Mouse (Mus musculus): ENCODE data around the gene Alg1.

Alg1 gene

GRCm38 (mm10) chr16:5232982-5233381 lies 439 bp upstream of the Alg1 start:
- in situ Hi-C loops (cut with MboI; ENCODE audit: low sequenced_read_pairs): no loop called here

- in situ Hi-C loops (cut with MboI; ENCODE audit: low sequenced_read_pairs): no loop called here
Observed at GRCm38 (mm10) chr16:5242355-5242754, 8.9 kb downstream of the Alg1 start.

- in situ Hi-C loops (cut with MboI; ENCODE audit: low sequenced_read_pairs): no loop called here
Observed at GRCm38 (mm10) chr16:5242882-5243281, 9.5 kb downstream of the Alg1 start.

GRCm38 (mm10) chr16:5244411-5244810 lies 11.0 kb downstream of the Alg1 start:
- in situ Hi-C loops (cut with MboI; ENCODE audit: low sequenced_read_pairs): no loop called here

- in situ Hi-C loops (cut with MboI; ENCODE audit: low sequenced_read_pairs): no loop called here
Observed at GRCm38 (mm10) chr16:5250891-5251290, 17.5 kb downstream of the Alg1 start.

- in situ Hi-C loops (cut with MboI; ENCODE audit: low sequenced_read_pairs): no loop called here
Observed at GRCm38 (mm10) chr16:5252260-5252659, 18.8 kb downstream of the Alg1 start.

GRCm38 (mm10) chr16:5254346-5255025 lies 21.1 kb downstream of the Alg1 start:
- in situ Hi-C loops (cut with MboI; ENCODE audit: low sequenced_read_pairs): no loop called here

GRCm38 (mm10) chr16:5255081-5255740 lies 21.8 kb downstream of the Alg1 start:
- in situ Hi-C loops (cut with MboI; ENCODE audit: low sequenced_read_pairs): no loop called here

- in situ Hi-C loops (cut with MboI; ENCODE audit: low sequenced_read_pairs): no loop called here
Observed at GRCm38 (mm10) chr16:5255779-5256496, 22.5 kb downstream of the Alg1 start, which contains the start of gene Eef2kmt. Eef2kmt (minus strand) TSS chr16:5255983.

- in situ Hi-C loops (cut with MboI; ENCODE audit: low sequenced_read_pairs): no loop called here
Observed at GRCm38 (mm10) chr16:5263156-5263555, 29.7 kb downstream of the Alg1 start.

GRCm38 (mm10) chr16:5263926-5264325 lies 30.5 kb downstream of the Alg1 start:
- in situ Hi-C loops (cut with MboI; ENCODE audit: low sequenced_read_pairs): no loop called here

GRCm38 (mm10) chr16:5271411-5272035 lies 38.1 kb downstream of the Alg1 start:
- in situ Hi-C loops (cut with MboI; ENCODE audit: low sequenced_read_pairs): no loop called here

- in situ Hi-C loops (cut with MboI; ENCODE audit: low sequenced_read_pairs): no loop called here
Observed at GRCm38 (mm10) chr16:5272371-5272770, 39.0 kb downstream of the Alg1 start.

- in situ Hi-C loops (cut with MboI; ENCODE audit: low sequenced_read_pairs): no loop called here
Observed at GRCm38 (mm10) chr16:5279571-5280222, 46.3 kb downstream of the Alg1 start.

GRCm38 (mm10) chr16:5282686-5283085 lies 49.3 kb downstream of the Alg1 start:
- in situ Hi-C loops (cut with MboI; ENCODE audit: low sequenced_read_pairs): no loop called here

- in situ Hi-C loops (cut with MboI; ENCODE audit: low sequenced_read_pairs): no loop called here
Observed at GRCm38 (mm10) chr16:5285376-5285775, 52.0 kb downstream of the Alg1 start.

All from CH12F3 (cell line).